Mouse (Mus musculus): ENCODE data around the gene Tmem88. TPM values are rescaled to one million over a fixed set of nuclear protein-coding genes. Genes with fewer than 3 reads are reported as not detected.

Gene Tmem88
- polyA plus RNA-seq, 1 experiment from 2014 or later, result 7.0 TPM

GRCm38 (mm10) chr11:69362021-69362420, 36.0 kb downstream of the Tmem88 start:
- H3K9me3 ChIP-seq, result no peaks in the 10 kb centered on the region
- WGBS, result 66% methylated on average over 7 of the region's 7 CpGs

GRCm38 (mm10) chr11:69357690-69358089, 40.3 kb downstream of the Tmem88 start:
- Histone ChIP-seq H3K4me3 (replicated peaks) (no peak overlapping the region), H3K9me3 (no peaks in the 10 kb centered on the region), H3K27me3 (no peaks in the 10 kb centered on the region), H3K4me2 (replicated peaks) (no peak overlapping the region), H3K9ac (replicated peaks) (no peak overlapping the region), H3K4me1 (replicated peaks) (no peaks in the 10 kb centered on the region; the same call in none of the 2 replicates), H3K27ac (no peak overlapping the region), H3K36me3 (peaks cover 100% of the 10 kb centered on the region)
- ATAC-seq, result no peak
- WGBS, result 94% methylated on average over 12 of the region's 12 CpGs

More at GRCm38 (mm10) chr11:69362021-69362420, 36.0 kb downstream of the Tmem88 start:
- H3K4me2 ChIP-seq (replicated peaks), result no peak overlapping the region
- peaks cover 73% of the 10 kb centered on the region for H3K36me3 ChIP-seq
- no peak overlapping the region for H3K9ac ChIP-seq (replicated peaks)
- ATAC-seq, result no peak
- H3K27me3 ChIP-seq, result no peaks in the 10 kb centered on the region
- H3K4me1 ChIP-seq (replicated peaks), result peaks cover 29% of the 10 kb centered on the region
- H3K27ac ChIP-seq, result no peak overlapping the region
- no peak overlapping the region for H3K4me3 ChIP-seq (replicated peaks)

- H3K9me3 ChIP-seq, result no peaks in the 10 kb centered on the region
- H3K36me3 ChIP-seq, result peaks cover 100% of the 10 kb centered on the region
- ATAC-seq, result no peak
- H3K9ac ChIP-seq (replicated peaks), result no peak overlapping the region
- no peak overlapping the region for H3K4me2 ChIP-seq (replicated peaks)
- no peak overlapping the region for H3K27ac ChIP-seq
- 97% methylated on average over 5 of the region's 5 CpGs for WGBS
- no peaks in the 10 kb centered on the region for H3K4me1 ChIP-seq (replicated peaks)
- H3K4me3 ChIP-seq (replicated peaks), result no peak overlapping the region
- H3K27me3 ChIP-seq, result no peaks in the 10 kb centered on the region
Observed at GRCm38 (mm10) chr11:69356544-69356943, 41.5 kb downstream of the Tmem88 start.

Other genes starting within 250 kb of the Tmem88 start
- gene Alox12b, start 241.2 kb downstream of the Tmem88 start, polyA plus RNA-seq (2015; fragmentation: Nextera tagmentation; extraction: Ambion mirVana), result 0.13 TPM in 1 of 2 replicates, not detected in the other
- 0.06 and 0.07 TPM in 2 replicates for gene Alox8, start 200.4 kb downstream of the Tmem88 start, polyA plus RNA-seq (2015; fragmentation: Nextera tagmentation; extraction: Ambion mirVana)
- gene Gucy2e, start 161.2 kb downstream of the Tmem88 start, polyA plus RNA-seq (2015; fragmentation: Nextera tagmentation; extraction: Ambion mirVana), result 0.32 and 0.42 TPM in 2 replicates
- gene Cntrob, start 74.5 kb downstream of the Tmem88 start, polyA plus RNA-seq (2015; fragmentation: Nextera tagmentation; extraction: Ambion mirVana), result 29.8 and 30.8 TPM in 2 replicates
- gene Trappc1, start 74.3 kb downstream of the Tmem88 start, polyA plus RNA-seq (2015; fragmentation: Nextera tagmentation; extraction: Ambion mirVana), result 221 and 223 TPM in 2 replicates
- 3.9 and 4.9 TPM in 2 replicates for gene Kcnab3, start 72.0 kb downstream of the Tmem88 start, polyA plus RNA-seq (2015; fragmentation: Nextera tagmentation; extraction: Ambion mirVana)
- gene Rnf227, start 57.8 kb downstream of the Tmem88 start, polyA plus RNA-seq (2015; fragmentation: Nextera tagmentation; extraction: Ambion mirVana), result 146 and 155 TPM in 2 replicates
- gene Chd3, start 28.8 kb downstream of the Tmem88 start, polyA plus RNA-seq (2015; fragmentation: Nextera tagmentation; extraction: Ambion mirVana), result 83.5 and 91.9 TPM in 2 replicates
- 92.2 and 105 TPM in 2 replicates for gene Naa38, start 2.7 kb downstream of the Tmem88 start, polyA plus RNA-seq (2015; fragmentation: Nextera tagmentation; extraction: Ambion mirVana)
- gene Cyb5d1, start 2.6 kb downstream of the Tmem88 start, polyA plus RNA-seq (2015; fragmentation: Nextera tagmentation; extraction: Ambion mirVana), result 41.8 and 47.7 TPM in 2 replicates
- 54.9 and 59.2 TPM in 2 replicates for gene Kdm6b, start 15.4 kb upstream of the Tmem88 start, polyA plus RNA-seq (2015; fragmentation: Nextera tagmentation; extraction: Ambion mirVana)
- 2.2 and 2.7 TPM in 2 replicates for gene Dnah2, start 150.9 kb upstream of the Tmem88 start, polyA plus RNA-seq (2015; fragmentation: Nextera tagmentation; extraction: Ambion mirVana)
- gene Efnb3, start 162.0 kb upstream of the Tmem88 start, polyA plus RNA-seq (2015; fragmentation: Nextera tagmentation; extraction: Ambion mirVana), result 95.0 and 130 TPM in 2 replicates
- 24.5 and 26.9 TPM in 2 replicates for gene Wrap53, start 182.0 kb upstream of the Tmem88 start, polyA plus RNA-seq (2015; fragmentation: Nextera tagmentation; extraction: Ambion mirVana)
- gene Trp53, start 182.1 kb upstream of the Tmem88 start, polyA plus RNA-seq (2015; fragmentation: Nextera tagmentation; extraction: Ambion mirVana), result 84.2 and 93.4 TPM in 2 replicates
- 23.2 and 24.3 TPM in 2 replicates for gene Atp1b2, start 207.7 kb upstream of the Tmem88 start, polyA plus RNA-seq (2015; fragmentation: Nextera tagmentation; extraction: Ambion mirVana)
- gene Shbg, start 219.7 kb upstream of the Tmem88 start, polyA plus RNA-seq (2015; fragmentation: Nextera tagmentation; extraction: Ambion mirVana), result not detected in 2 replicates
- 25.1 and 28.5 TPM in 2 replicates for gene Sat2, start 223.8 kb upstream of the Tmem88 start, polyA plus RNA-seq (2015; fragmentation: Nextera tagmentation; extraction: Ambion mirVana)
- gene Fxr2, start 234.8 kb upstream of the Tmem88 start, polyA plus RNA-seq (2015; fragmentation: Nextera tagmentation; extraction: Ambion mirVana), result 40.5 and 52.4 TPM in 2 replicates